Mouse (Mus musculus) liver, embryonic 14.5 days (tissue): ENCODE data around the gene Lbhd1.

Source experiments
- CTCF ChIP-seq: IDR thresholded peaks from 2 replicates; pipeline ENCODE4 v1.5.1; 2016; ENCODE audit warnings: antibody characterized with exemption, low read depth, control low read depth
- EP300 ChIP-seq: IDR thresholded peaks from 2 replicates; pipeline ENCODE4 v1.6.1; 2016; ENCODE audit warnings: antibody characterized with exemption, low read depth

- TF ChIP-seq CTCF: no peak
- TF ChIP-seq EP300: no peak
Observed at GRCm38 (mm10) chr19:8864265-8864664, 19.3 kb upstream of the Lbhd1 start.
